Mouse (Mus musculus): Measurements from ENCODE around the gene 4931422A03Rik. TPM values are rescaled to one million over a fixed set of nuclear protein-coding genes. Genes with fewer than 3 reads are reported as not detected.

The 4931422A03Rik gene
- polyA plus RNA-seq, 1 experiment from 2014 or later = 2.0 TPM

DNA sequence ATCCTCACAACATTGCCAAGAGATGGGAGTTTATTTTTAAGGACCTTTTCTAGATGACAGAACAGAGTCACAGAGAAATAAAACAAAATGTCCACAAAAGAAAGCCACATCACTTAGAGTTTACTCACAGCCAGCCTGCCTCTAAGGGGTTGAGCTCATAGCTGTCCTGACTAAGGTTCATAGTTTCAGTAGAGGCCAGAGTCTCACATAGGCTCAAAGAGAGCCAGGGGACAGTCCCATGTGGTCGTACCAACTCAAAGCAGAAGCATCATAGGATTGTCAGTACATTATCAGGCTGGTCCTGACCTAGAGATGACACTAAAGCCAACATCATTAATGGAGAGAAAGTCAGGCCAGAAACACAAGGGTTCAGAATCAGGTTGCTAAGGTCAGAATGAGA, 89.6 kb downstream of the 4931422A03Rik start:
- H3K4me1 ChIP-seq = 0 out of 2 replicates have a peak, but pooled peaks cover 5% of the 10 kb centered on the region
- no peaks in the 10 kb centered on the region for H3K27me3 ChIP-seq
- no peaks in the 10 kb centered on the region for H3K9me3 ChIP-seq (replicated peaks)
- WGBS = 71% methylated on average over 1 of the region's 1 CpGs
- no peak overlapping the region for H3K4me3 ChIP-seq
- ATAC-seq (ENCODE audit: low FRiP score) = no peak
- no peak overlapping the region for H3K4me2 ChIP-seq (replicated peaks)
- H3K9ac ChIP-seq = no peak overlapping the region
- H3K27ac ChIP-seq = no peak overlapping the region
- H3K36me3 ChIP-seq = no peaks in the 10 kb centered on the region

DNA sequence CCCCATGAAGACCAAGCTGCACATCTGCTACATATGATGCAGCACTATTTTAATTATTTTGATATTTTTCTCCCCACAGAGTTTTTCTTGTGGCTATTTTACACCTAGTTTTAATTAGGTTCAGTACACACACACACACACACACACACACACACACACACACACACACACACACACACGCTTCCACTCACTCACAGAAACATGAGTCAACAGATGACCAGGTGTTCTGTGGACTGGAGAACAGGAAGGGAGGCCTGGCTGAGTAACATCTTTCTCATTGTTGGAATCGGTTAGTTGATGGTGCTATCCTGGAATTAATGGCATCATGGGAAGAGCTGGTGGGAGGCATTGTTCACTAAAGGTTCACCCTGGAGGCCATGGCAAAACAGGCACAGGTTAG, 90.5 kb downstream of the 4931422A03Rik start:
- 77% methylated on average over 2 of the region's 2 CpGs for WGBS
- no peaks in the 10 kb centered on the region for H3K9me3 ChIP-seq (replicated peaks)
- 0 out of 2 replicates have a peak, but pooled peaks cover 5% of the 10 kb centered on the region for H3K4me1 ChIP-seq
- ATAC-seq (ENCODE audit: low FRiP score) = no peak
- H3K4me2 ChIP-seq (replicated peaks) = no peak overlapping the region
- no peaks in the 10 kb centered on the region for H3K36me3 ChIP-seq
- H3K27ac ChIP-seq = no peak overlapping the region
- H3K4me3 ChIP-seq = no peak overlapping the region
- no peak overlapping the region for H3K9ac ChIP-seq
- no peaks in the 10 kb centered on the region for H3K27me3 ChIP-seq

DNA sequence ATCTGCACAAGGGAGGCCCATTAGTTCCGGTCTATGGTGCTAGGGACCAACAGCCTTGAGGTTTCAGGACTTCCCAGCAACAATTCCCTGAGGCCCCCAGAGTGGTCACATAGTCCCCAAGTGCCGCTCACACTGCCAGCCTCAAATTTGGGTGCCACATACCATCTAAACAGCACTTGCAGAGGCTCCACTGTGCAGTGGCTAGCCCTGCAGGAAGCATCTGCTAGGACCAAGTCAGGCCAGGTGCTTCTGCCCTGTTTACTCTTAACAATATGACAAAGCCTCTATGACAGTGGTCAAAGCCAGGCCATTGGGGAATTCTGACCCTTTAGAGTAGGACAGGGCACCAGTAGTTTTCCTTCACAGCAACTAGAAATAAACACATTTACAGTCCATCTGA, 91.5 kb downstream of the 4931422A03Rik start:
- no peak overlapping the region for H3K27ac ChIP-seq
- WGBS = 98% methylated on average over 2 of the region's 2 CpGs
- ATAC-seq (ENCODE audit: low FRiP score) = no peak

DNA sequence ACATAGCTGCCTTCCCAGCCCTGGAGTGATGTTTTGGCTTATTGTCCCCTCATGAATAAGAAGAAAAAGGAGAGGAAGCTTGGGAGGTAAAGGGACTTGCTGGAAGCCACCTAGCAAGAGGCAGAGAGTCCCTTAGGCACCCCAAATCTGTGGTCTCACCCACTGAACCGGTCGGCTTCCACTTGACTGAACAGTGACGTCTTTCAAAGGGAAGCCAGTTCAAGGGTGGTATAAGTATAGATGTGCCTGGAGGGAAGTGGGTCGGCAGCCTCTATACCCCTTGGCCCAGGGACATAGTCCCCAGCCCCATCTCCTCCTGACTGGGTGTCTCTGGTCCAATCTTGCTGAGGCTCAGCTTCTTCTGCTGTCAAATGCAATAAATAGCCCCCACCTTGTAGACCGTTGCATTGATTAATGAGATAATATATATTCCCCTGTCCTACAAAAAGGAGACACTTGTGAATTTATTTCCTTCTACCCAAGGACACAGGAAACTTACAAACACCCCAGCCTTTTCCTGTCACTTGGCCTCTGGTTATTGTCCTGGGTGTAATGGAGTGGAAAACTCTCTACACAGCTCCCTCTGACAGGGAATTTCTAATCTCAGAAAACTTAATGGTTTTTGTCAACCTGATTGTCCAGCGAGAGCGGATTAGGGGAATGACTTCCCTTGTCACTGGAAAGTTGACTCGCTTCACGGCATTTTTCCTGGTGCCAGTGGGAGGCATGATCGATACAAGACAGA, 92.3 kb downstream of the 4931422A03Rik start:
- Histone ChIP-seq H3K4me1 (peaks cover 9% of the 10 kb centered on the region; the same call in 1 of the 2 replicates), H3K9me3 (replicated peaks) (no peaks in the 10 kb centered on the region), H3K27ac (no peak overlapping the region), H3K9ac (no peak overlapping the region), H3K4me2 (replicated peaks) (no peak overlapping the region), H3K4me3 (no peak overlapping the region), H3K36me3 (no peaks in the 10 kb centered on the region), H3K27me3 (no peaks in the 10 kb centered on the region)
- 59% methylated on average over 10 of the region's 10 CpGs for WGBS
- no peak for ATAC-seq (ENCODE audit: low FRiP score)

More for the DNA sequence above, 91.5 kb downstream of the 4931422A03Rik start:
- Histone ChIP-seq H3K4me2 (replicated peaks) (no peak overlapping the region), H3K9me3 (replicated peaks) (no peaks in the 10 kb centered on the region), H3K9ac (no peak overlapping the region), H3K4me3 (no peak overlapping the region), H3K27me3 (no peaks in the 10 kb centered on the region), H3K4me1 (peaks cover 5% of the 10 kb centered on the region; the same call in 1 of the 2 replicates), H3K36me3 (no peaks in the 10 kb centered on the region)

DNA sequence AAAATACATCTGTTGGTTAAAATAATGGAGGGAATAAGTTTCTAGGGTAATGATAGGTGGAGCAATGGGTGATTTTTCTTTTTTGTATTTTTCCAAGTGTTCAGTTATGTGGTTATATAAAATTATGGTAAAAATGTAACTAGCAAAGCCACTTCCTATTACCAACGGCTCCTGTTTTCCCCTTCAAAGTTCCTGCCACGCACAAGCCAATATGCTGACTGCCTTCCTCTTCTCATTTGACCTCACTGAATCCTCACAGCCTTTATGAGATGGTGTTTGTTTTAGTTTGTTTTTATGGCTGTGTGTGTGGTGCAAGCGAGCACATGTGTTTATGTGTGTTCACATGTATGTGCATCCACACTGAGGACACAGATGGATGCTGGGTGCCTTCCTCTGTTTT, 93.5 kb downstream of the 4931422A03Rik start:
- H3K27ac ChIP-seq = no peak overlapping the region
- no peak overlapping the region for H3K9ac ChIP-seq
- no peak for ATAC-seq (ENCODE audit: low FRiP score)
- no peaks in the 10 kb centered on the region for H3K36me3 ChIP-seq
- no peaks in the 10 kb centered on the region for H3K27me3 ChIP-seq
- no peak overlapping the region for H3K4me3 ChIP-seq
- no peak overlapping the region for H3K4me2 ChIP-seq (replicated peaks)
- H3K9me3 ChIP-seq (replicated peaks) = no peaks in the 10 kb centered on the region
- WGBS = 91% methylated on average over 3 of the region's 3 CpGs
- peaks cover 14% of the 10 kb centered on the region; the same call in 1 of the 2 replicates for H3K4me1 ChIP-seq

DNA sequence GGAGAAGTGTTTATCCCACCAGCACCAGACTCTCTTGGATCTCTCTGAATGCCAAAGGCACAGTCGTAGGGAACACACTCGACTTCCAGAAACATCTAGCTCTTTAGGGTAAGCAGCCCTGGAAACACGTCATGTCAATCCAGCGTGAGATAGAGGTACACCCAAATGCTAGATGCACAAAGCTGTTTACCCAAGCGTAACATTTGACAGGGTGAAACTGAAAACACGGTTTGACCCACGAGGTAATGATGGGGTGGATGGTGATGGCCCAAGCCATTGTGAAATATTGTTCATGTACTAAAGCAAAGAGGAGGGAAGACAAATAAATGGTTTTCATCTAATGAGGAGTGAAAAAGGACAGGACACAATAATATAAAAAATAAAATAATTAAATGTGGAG, 93.9 kb downstream of the 4931422A03Rik start:
- Histone ChIP-seq H3K9me3 (replicated peaks) (no peaks in the 10 kb centered on the region), H3K4me3 (no peak overlapping the region), H3K27me3 (no peaks in the 10 kb centered on the region), H3K4me1 (peaks cover 14% of the 10 kb centered on the region; the same call in 1 of the 2 replicates), H3K9ac (no peak overlapping the region), H3K4me2 (replicated peaks) (no peak overlapping the region), H3K27ac (no peak overlapping the region), H3K36me3 (no peaks in the 10 kb centered on the region)
- WGBS = 39% methylated on average over 7 of the region's 7 CpGs
- no peak for ATAC-seq (ENCODE audit: low FRiP score)

DNA sequence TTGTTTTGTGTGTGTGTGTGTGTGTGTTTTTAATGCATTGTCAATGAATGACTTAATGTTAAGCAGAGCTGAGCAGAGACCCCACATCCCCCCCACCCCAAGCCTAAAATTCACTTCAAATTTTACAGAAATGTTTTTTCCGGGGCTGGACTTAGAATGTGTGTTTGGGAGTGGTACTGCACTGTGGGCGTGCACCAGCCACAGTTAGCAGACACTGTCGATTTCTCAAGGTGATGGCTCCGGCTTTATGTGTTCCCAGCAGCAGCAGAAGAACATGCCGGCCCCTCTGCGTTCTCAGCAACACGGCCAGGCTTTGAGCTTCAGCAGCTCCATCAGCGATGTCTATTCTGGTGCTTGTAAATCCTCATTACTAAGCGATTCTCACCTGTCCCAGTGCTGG, 95.7 kb downstream of the 4931422A03Rik start:
- 81% methylated on average over 9 of the region's 9 CpGs for WGBS
- H3K4me1 ChIP-seq = peaks cover 19% of the 10 kb centered on the region

DNA sequence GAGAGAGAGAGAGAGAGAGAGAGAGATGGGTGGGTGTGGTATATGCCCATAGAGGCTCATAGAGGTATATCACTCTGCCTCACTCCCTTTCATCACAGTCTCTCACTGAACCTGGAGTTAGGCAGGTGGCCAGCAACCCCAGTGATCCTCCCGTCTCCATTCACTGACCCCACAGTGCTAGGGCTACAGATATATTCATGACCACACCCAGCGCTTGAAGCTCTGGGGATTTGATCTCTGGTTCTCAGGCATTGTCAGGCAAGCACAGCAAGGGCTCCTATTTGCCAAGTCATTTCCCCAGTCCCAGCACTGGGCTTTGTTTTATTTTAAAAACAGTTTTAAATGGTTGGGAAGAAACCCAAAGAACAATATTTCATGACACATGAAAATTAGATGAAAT, 96.1 kb downstream of the 4931422A03Rik start:
- H3K9ac ChIP-seq = no peak overlapping the region
- 54% methylated on average over 2 of the region's 2 CpGs for WGBS
- no peak overlapping the region for H3K27ac ChIP-seq
- H3K27me3 ChIP-seq = no peaks in the 10 kb centered on the region
- H3K4me2 ChIP-seq (replicated peaks) = no peak overlapping the region
- H3K4me1 ChIP-seq = peaks cover 19% of the 10 kb centered on the region
- H3K36me3 ChIP-seq = no peaks in the 10 kb centered on the region
- no peaks in the 10 kb centered on the region for H3K9me3 ChIP-seq (replicated peaks)
- H3K4me3 ChIP-seq = no peak overlapping the region
- ATAC-seq (ENCODE audit: low FRiP score) = no peak

More for the DNA sequence above, 95.7 kb downstream of the 4931422A03Rik start:
- ATAC-seq (ENCODE audit: low FRiP score) = no peak
- H3K9me3 ChIP-seq (replicated peaks) = no peaks in the 10 kb centered on the region
- H3K9ac ChIP-seq = no peak overlapping the region
- H3K4me3 ChIP-seq = no peak overlapping the region
- H3K27ac ChIP-seq = no peak overlapping the region
- H3K36me3 ChIP-seq = no peaks in the 10 kb centered on the region
- H3K27me3 ChIP-seq = no peaks in the 10 kb centered on the region
- no peak overlapping the region for H3K4me2 ChIP-seq (replicated peaks)

DNA sequence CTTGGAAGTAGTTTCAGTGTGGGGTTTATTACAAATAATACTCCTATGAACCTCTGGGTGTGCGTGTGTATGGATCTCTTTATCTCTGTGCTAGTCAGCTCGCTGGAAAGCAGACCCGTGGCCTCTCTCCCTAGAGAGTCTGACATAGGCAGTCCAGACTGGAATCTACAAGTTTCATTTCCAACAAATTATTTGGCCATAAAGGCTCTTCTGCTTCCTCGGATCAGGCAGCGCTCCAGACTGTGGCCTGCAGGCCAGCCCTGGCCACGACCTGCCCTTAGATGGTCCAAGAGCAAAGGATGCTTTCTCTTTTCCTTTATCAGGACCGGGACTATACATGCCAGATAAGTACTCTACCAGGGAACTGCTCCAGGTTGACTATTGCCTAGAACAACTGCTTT, 96.7 kb downstream of the 4931422A03Rik start:
- no peak overlapping the region for H3K27ac ChIP-seq
- no peak for ATAC-seq (ENCODE audit: low FRiP score)
- H3K4me1 ChIP-seq = peaks cover 19% of the 10 kb centered on the region
- H3K9me3 ChIP-seq (replicated peaks) = no peaks in the 10 kb centered on the region
- H3K4me2 ChIP-seq (replicated peaks) = no peak overlapping the region
- H3K9ac ChIP-seq = no peak overlapping the region
- no peaks in the 10 kb centered on the region for H3K36me3 ChIP-seq
- 70% methylated on average over 7 of the region's 7 CpGs for WGBS
- H3K4me3 ChIP-seq = no peak overlapping the region
- no peaks in the 10 kb centered on the region for H3K27me3 ChIP-seq

DNA sequence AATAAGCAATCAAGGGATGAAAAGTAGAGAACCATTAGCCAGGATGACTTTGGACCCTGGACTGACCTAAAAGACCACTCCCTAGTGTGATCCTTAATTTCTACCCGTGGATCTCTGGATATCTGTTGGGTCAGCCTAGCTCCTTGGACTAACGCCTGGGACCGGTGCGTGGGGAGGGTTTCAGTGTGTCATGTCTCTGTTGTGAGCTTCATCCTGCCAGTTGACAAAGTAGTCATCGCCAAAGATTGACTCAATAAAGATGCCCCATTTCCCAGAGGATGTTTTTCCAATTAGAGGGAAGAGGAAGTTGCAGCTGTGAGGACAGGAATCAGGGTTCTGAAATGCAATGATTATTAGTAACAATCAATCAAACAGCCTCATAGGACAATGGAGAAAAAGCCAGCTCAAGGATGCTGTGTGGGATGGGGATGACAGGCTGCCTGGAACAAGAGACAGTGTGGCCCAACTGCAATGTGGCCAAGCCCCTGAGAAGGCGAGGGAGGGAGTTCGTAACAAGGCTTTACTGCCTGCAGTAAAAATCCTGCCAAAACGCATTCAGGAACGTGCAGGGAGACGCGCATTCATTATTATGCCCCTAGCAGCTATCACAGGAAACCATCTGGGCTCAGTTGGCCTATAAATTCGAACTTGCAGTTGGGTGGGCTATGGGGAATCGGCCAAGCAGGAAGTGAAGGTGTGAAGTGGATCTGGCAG, 97.7 kb downstream of the 4931422A03Rik start:
- Histone ChIP-seq H3K27ac (peak overlapping the region; percentile 68), H3K36me3 (no peaks in the 10 kb centered on the region), H3K4me3 (no peak overlapping the region), H3K4me1 (peaks cover 14% of the 10 kb centered on the region), H3K4me2 (replicated peaks) (no peak overlapping the region), H3K9me3 (replicated peaks) (no peaks in the 10 kb centered on the region), H3K27me3 (no peaks in the 10 kb centered on the region), H3K9ac (no peak overlapping the region)
- peak; percentile 62; the same call in 1 of the 2 replicates for ATAC-seq (ENCODE audit: low FRiP score)
- WGBS = 45% methylated on average over 13 of the region's 13 CpGs

DNA sequence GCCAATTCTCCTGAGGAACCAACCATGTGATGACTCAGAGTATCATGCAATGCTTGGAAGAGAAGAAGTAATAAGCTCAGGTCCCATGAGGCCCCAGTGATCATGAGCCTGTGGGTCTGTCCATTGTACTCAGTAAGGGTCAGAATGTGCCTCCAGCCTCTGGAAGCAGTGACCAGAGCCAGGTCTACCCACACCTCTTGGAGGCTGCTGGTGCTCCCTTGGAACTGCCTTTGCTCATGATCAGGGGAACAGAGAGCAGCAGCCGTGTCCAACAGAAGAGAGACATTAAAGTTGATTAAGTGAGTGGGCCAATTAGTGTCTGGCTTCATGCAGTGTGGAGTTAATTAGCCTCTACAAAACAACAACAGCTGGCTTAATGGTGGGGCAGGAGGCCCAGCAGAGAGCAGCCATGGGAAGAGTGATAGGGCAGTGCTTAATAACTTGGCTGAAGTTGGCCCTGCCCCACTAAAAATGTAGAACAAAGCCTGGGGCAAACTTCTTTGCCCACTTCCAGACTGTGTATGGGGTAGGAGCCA, 100.5 kb downstream of the 4931422A03Rik start:
- no peaks in the 10 kb centered on the region for H3K36me3 ChIP-seq
- H3K4me1 ChIP-seq = peaks cover 14% of the 10 kb centered on the region
- H3K4me3 ChIP-seq = no peak overlapping the region
- H3K9me3 ChIP-seq (replicated peaks) = no peaks in the 10 kb centered on the region
- H3K27ac ChIP-seq = no peak overlapping the region
- H3K4me2 ChIP-seq (replicated peaks) = no peak overlapping the region
- no peak overlapping the region for H3K9ac ChIP-seq
- ATAC-seq (ENCODE audit: low FRiP score) = peak; percentile 66
- no peaks in the 10 kb centered on the region for H3K27me3 ChIP-seq
- 43% methylated on average over 1 of the region's 1 CpGs for WGBS

DNA sequence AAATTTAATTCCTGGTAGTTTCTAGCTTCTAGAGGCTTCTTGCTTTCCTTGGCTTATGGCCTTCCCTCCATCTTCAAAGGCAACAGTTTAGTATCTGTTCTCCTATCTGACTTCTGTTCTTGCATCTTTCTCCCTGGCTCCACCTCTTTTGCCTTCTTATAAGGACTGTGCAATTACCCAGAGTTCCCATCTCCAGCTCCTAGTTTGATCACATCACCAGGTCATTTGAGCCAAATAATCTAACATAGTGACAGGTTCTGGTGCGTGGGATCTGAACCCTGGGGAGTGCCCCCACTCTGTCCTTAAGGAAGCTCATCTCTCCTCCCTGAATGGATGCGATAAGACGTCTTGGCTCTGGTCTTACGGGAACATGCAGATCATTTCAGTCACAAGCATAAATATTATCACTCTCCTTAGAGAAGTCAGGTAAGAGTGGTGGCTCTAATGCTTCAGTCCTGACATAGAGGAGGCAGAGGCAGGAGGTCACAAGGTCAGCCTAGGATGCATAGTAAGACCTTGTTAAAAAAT, 101.5 kb downstream of the 4931422A03Rik start:
- 90% methylated on average over 4 of the region's 4 CpGs for WGBS
- Histone ChIP-seq H3K36me3 (no peaks in the 10 kb centered on the region), H3K4me1 (peaks cover 14% of the 10 kb centered on the region), H3K27ac (no peak overlapping the region), H3K9ac (no peak overlapping the region), H3K9me3 (replicated peaks) (no peaks in the 10 kb centered on the region), H3K4me2 (replicated peaks) (no peak overlapping the region), H3K4me3 (no peak overlapping the region), H3K27me3 (no peaks in the 10 kb centered on the region)
- no peak for ATAC-seq (ENCODE audit: low FRiP score)

Measured in hindbrain, embryonic 12.5 days (tissue).